Mouse (Mus musculus) MEL (cell line): ENCODE results near the gene Tnk2. TPM values are rescaled to one million over a fixed set of nuclear protein-coding genes. Genes with fewer than 3 reads are reported as not detected.

Experiments used
- DNase-seq: peaks from one replicate; pipeline ENCODE4 v3.0.0; 2011; ENCODE audit warnings: low read depth, low spot score
- H3K27ac ChIP-seq: 2 replicates; pipeline ENCODE4 v1.5.1; 2012; ENCODE audit warnings: low read depth, mild to moderate bottlenecking, control low read depth, low read length, moderate library complexity; ENCODE audit not compliant: control insufficient read depth
- H3K27me3 ChIP-seq, 2 experiments: fragments of 150-350 bp in 1 of 2; sonication (generic) in 1 of 2; 2 replicates each; pipeline ENCODE4 v1.6.1; 2012; ENCODE audit warnings: low read length in 2 of 2, mild to moderate bottlenecking in 2 of 2, improper control_type of control experiment in 1 of 2, moderate library complexity in 1 of 2; ENCODE audit not compliant: insufficient read depth in 2 of 2, control insufficient read depth in 1 of 2
- H3K36me3 ChIP-seq, 2 experiments: 2 replicates each; pipeline ENCODE4 v1.6.1; 2012 to 2014; ENCODE audit warnings: low read length in 2 of 2, improper control_type of control experiment in 1 of 2, inconsistent platforms in 1 of 2, mild to moderate bottlenecking in 1 of 2; ENCODE audit not compliant: insufficient read depth in 2 of 2, control insufficient read depth in 1 of 2
- H3K4me1 ChIP-seq, 2 experiments: fragments of 150-350 bp in 1 of 2; sonication (generic) in 1 of 2; 2 replicates each; pipeline ENCODE4 v1.6.1; 2012; ENCODE audit warnings: low read length in 2 of 2, improper control_type of control experiment in 1 of 2, mild to moderate bottlenecking in 1 of 2; ENCODE audit not compliant: insufficient read depth in 2 of 2, control insufficient read depth in 1 of 2
- H3K4me3 ChIP-seq, 2 experiments: fragments of 150-350 bp in 1 of 2; sonication (generic) in 1 of 2; 2 replicates each; pipeline ENCODE4 v1.5.1; 2012; ENCODE audit warnings: low read depth in 2 of 2, low read length in 2 of 2, mild to moderate bottlenecking in 2 of 2, moderate library complexity in 2 of 2, control low read depth in 1 of 2, improper control_type of control experiment in 1 of 2; ENCODE audit not compliant: control insufficient read depth in 1 of 2, insufficient read depth in 1 of 2
- H3K79me2 ChIP-seq: 2 replicates; pipeline ENCODE4 v1.6.1; 2012; ENCODE audit warnings: mild to moderate bottlenecking, low read length, moderate library complexity; ENCODE audit not compliant: control insufficient read depth, poor library complexity, insufficient read depth
- H3K9ac ChIP-seq: 2 replicates; pipeline ENCODE4 v1.6.1; 2012; ENCODE audit warnings: low read depth, mild to moderate bottlenecking, control low read depth, low read length, moderate library complexity; ENCODE audit not compliant: control insufficient read depth, poor library complexity, severe bottlenecking
- H3K9me3 ChIP-seq: fragments of 150-350 bp; sonication (generic); replicated peaks from 2 replicates; pipeline ENCODE4 v1.6.1; 2012; ENCODE audit warnings: mild to moderate bottlenecking, low read length, improper control_type of control experiment, moderate library complexity; ENCODE audit not compliant: insufficient read depth
- BHLHE40 ChIP-seq: IDR thresholded peaks from 2 replicates; pipeline ENCODE4 v1.6.1; 2012; ENCODE audit warnings: low read depth, mild to moderate bottlenecking, inconsistent platforms, low read length, improper control_type of control experiment, borderline replicate concordance
- CHD2 ChIP-seq: IDR thresholded peaks from 2 replicates; pipeline ENCODE4 v1.6.1; 2011; ENCODE audit warnings: low read length, improper control_type of control experiment
- CTCF ChIP-seq, 3 experiments: IDR thresholded peaks in 2 of 3; conservative IDR thresholded peaks in 1 of 3; 2 replicates each; pipeline ENCODE4 v1.5.1; 2011 to 2012; ENCODE audit warnings: low read length in 3 of 3, low read depth in 2 of 3, mild to moderate bottlenecking in 2 of 3, improper control_type of control experiment in 1 of 3, inconsistent platforms in 1 of 3, mixed read lengths in 1 of 3, moderate library complexity in 1 of 3; ENCODE audit not compliant: control insufficient read depth in 1 of 3, insufficient read depth in 1 of 3, poor library complexity in 1 of 3, severe bottlenecking in 1 of 3
- GATA1 ChIP-seq: IDR thresholded peaks from 2 replicates; pipeline ENCODE4 v1.6.1; 2011; ENCODE audit warnings: low read depth, low read length, improper control_type of control experiment
- JUND ChIP-seq: IDR thresholded peaks from 2 replicates; pipeline ENCODE4 v1.6.1; 2011; ENCODE audit warnings: low read depth, mild to moderate bottlenecking, improper control_type of control experiment, low read length
- KAT2A ChIP-seq: conservative IDR thresholded peaks from 2 replicates; pipeline ENCODE4 v1.6.1; 2012; ENCODE audit warnings: low read depth, low read length, improper control_type of control experiment, inconsistent platforms
- MAZ ChIP-seq: IDR thresholded peaks from 2 replicates; pipeline ENCODE4 v1.6.1; 2012; ENCODE audit warnings: low read depth, mild to moderate bottlenecking, inconsistent platforms, low read length, improper control_type of control experiment
- MYC ChIP-seq: IDR thresholded peaks from 2 replicates; pipeline ENCODE4 v1.6.1; 2011; ENCODE audit warnings: low read depth, mild to moderate bottlenecking, low read length, improper control_type of control experiment, moderate library complexity
- NELFE ChIP-seq: IDR thresholded peaks from 2 replicates; pipeline ENCODE4 v1.6.1; 2011; ENCODE audit warnings: low read depth, low read length, improper control_type of control experiment
- NRF1 ChIP-seq: IDR thresholded peaks from 2 replicates; pipeline ENCODE4 v1.6.1; 2014; ENCODE audit warnings: low read depth, mild to moderate bottlenecking, inconsistent platforms, low read length, improper control_type of control experiment, moderate library complexity; ENCODE audit not compliant: poor library complexity, insufficient read depth, severe bottlenecking
- POLR2A ChIP-seq, 2 experiments: IDR thresholded peaks; 2 replicates each; pipeline ENCODE4 v1.6.1; 2011 to 2012; ENCODE audit warnings: low read length in 2 of 2, mild to moderate bottlenecking in 2 of 2, control low read depth in 1 of 2, improper control_type of control experiment in 1 of 2, low read depth in 1 of 2, moderate library complexity in 1 of 2; ENCODE audit not compliant: control insufficient read depth in 1 of 2, insufficient read depth in 1 of 2, poor library complexity in 1 of 2
- POLR2AphosphoS2 ChIP-seq: IDR thresholded peaks from 2 replicates; pipeline ENCODE4 v1.6.1; 2011; ENCODE audit warnings: low read length, improper control_type of control experiment
- RAD21 ChIP-seq: IDR thresholded peaks from 2 replicates; pipeline ENCODE4 v1.6.1; 2011; ENCODE audit warnings: mild to moderate bottlenecking, low read depth, low read length, improper control_type of control experiment
- SIN3A ChIP-seq: IDR thresholded peaks from 2 replicates; pipeline ENCODE4 v1.6.1; 2012; ENCODE audit warnings: low read length, improper control_type of control experiment, inconsistent platforms
- SMC3 ChIP-seq: IDR thresholded peaks from 2 replicates; pipeline ENCODE4 v1.6.1; 2011; ENCODE audit warnings: low read depth, low read length, improper control_type of control experiment
- TAL1 ChIP-seq: IDR thresholded peaks from 2 replicates; pipeline ENCODE4 v1.6.1; 2012; ENCODE audit warnings: mild to moderate bottlenecking, inconsistent platforms, low read length, moderate library complexity, mixed read lengths
- TBP ChIP-seq: IDR thresholded peaks from 2 replicates; pipeline ENCODE4 v1.8.0; 2011; ENCODE audit warnings: low read depth, low read length, improper control_type of control experiment
- TCF12 ChIP-seq: IDR thresholded peaks from 2 replicates; pipeline ENCODE4 v1.6.1; 2014; ENCODE audit warnings: low read depth, mild to moderate bottlenecking, inconsistent platforms, low read length, improper control_type of control experiment, moderate library complexity
- UBTF ChIP-seq: IDR thresholded peaks from 2 replicates; pipeline ENCODE4 v1.6.1; 2012; ENCODE audit warnings: low read depth, mild to moderate bottlenecking, inconsistent platforms, low read length, improper control_type of control experiment, moderate library complexity, borderline replicate concordance; ENCODE audit not compliant: insufficient read depth
- USF1 ChIP-seq: IDR thresholded peaks from 2 replicates; pipeline ENCODE4 v1.6.1; 2014; ENCODE audit warnings: low read depth, mild to moderate bottlenecking, inconsistent platforms, low read length, improper control_type of control experiment, moderate library complexity
- ZC3H11A ChIP-seq: IDR thresholded peaks from 2 replicates; pipeline ENCODE4 v1.6.1; 2012; ENCODE audit warnings: low read depth, mild to moderate bottlenecking, inconsistent platforms, low read length, improper control_type of control experiment
- ZKSCAN1 ChIP-seq: IDR thresholded peaks from 2 replicates; pipeline ENCODE4 v1.6.1; 2012; ENCODE audit warnings: low read depth, mild to moderate bottlenecking, inconsistent platforms, low read length, improper control_type of control experiment, moderate library complexity
- polyA plus RNA-seq, 2 experiments: library from polyadenylated mRNA; stranded (reverse) in 1 of 2; unstranded in 1 of 2; fragments of >175 nt in 1 of 2; fragments of >200 nt in 1 of 2; gene quantifications; 2 replicates each; pipeline versions ENCODE4 v1.2.1 to v1.2.4; 2012; ENCODE audit warnings: low replicate concordance in 2 of 2, low read depth in 1 of 2; ENCODE audit not compliant: insufficient read length in 2 of 2, insufficient read depth in 1 of 2, missing spikeins in 1 of 2
- total RNA-seq: library from RNA; depleted of rRNA; stranded (reverse); fragments of 300-350 nt; gene quantifications from 2 replicates; pipeline ENCODE4 v1.2.3, GENCODE M21; 2012

The Tnk2 gene
- total and polyA plus RNA-seq, 3 experiments = 34.8 to 77.0 TPM; not detected in 1

GRCm38 (mm10) chr16:32672250-32672649, 28.6 kb downstream of the Tnk2 start:
- H3K27ac ChIP-seq = no peak overlapping the region
- H3K27me3 ChIP-seq = no peaks in the 10 kb centered on the region
- H3K36me3 ChIP-seq = peaks cover 1 to 13% of the 10 kb centered on the region in 2 experiments; a peak in 3 of 4 replicates
- H3K9me3 ChIP-seq = no peaks in the 10 kb centered on the region
- peaks cover 0 to 18% of the 10 kb centered on the region in 2 experiments; a peak in 3 of 4 replicates for H3K4me1 ChIP-seq
- no peak overlapping the region for H3K4me3 ChIP-seq
- no peaks in the 10 kb centered on the region for H3K79me2 ChIP-seq
- DNase-seq = no peak
- H3K9ac ChIP-seq = no peak overlapping the region
- TF ChIP-seq POLR2A (IDR thresholded peaks at IDR 0.05; ENCODE audit: control insufficient read depth in 1 of 2, insufficient read depth in 1 of 2, low read depth in 1 of 2, low read length in 2 of 2, poor library complexity in 1 of 2) (no peak), SMC3 (no peak), TAL1 (no peak), MYC (no peak), GATA1 (no peak), TBP (no peak), NRF1 (no peak), RAD21 (no peak), CHD2 (no peak), BHLHE40 (no peak), CTCF (IDR thresholded peaks at IDR 0.05 in 2 of 3, conservative IDR thresholded peaks at IDR 0.05 in 1 of 3; ENCODE audit: control insufficient read depth in 1 of 3, insufficient read depth in 1 of 3, low read depth in 2 of 3, low read length in 3 of 3, poor library complexity in 1 of 3, severe bottlenecking in 1 of 3) (no peak), UBTF (no peak), SIN3A (no peak), NELFE (no peak)
- TF ChIP-seq, all 39 proteins: peak for 0

- H3K27me3 ChIP-seq = no peaks in the 10 kb centered on the region
- no peak for TF ChIP-seq TCF12
- no peak for TF ChIP-seq POLR2A (IDR thresholded peaks at IDR 0.05; ENCODE audit: control insufficient read depth in 1 of 2, insufficient read depth in 1 of 2, low read depth in 1 of 2, low read length in 2 of 2, poor library complexity in 1 of 2)
- TF ChIP-seq CHD2 = no peak
- no peak for TF ChIP-seq TBP
- TF ChIP-seq JUND = no peak
- TF ChIP-seq MAZ = no peak
- no peak for TF ChIP-seq USF1
- no peak for TF ChIP-seq POLR2AphosphoS2
- TF ChIP-seq ZKSCAN1 = no peak
- no peak for TF ChIP-seq GATA1
- TF ChIP-seq KAT2A = no peak
- no peak for TF ChIP-seq ZC3H11A
- TF ChIP-seq MYC = no peak
- no peak for TF ChIP-seq TAL1
- no peaks in the 10 kb centered on the region for H3K9me3 ChIP-seq
- H3K4me3 ChIP-seq = no peak overlapping the region
- no peak overlapping the region for H3K9ac ChIP-seq
- no peaks in the 10 kb centered on the region for H3K79me2 ChIP-seq
- DNase-seq = no peak
- peaks cover 0 to 13% of the 10 kb centered on the region in 2 experiments; a peak in 3 of 4 replicates for H3K4me1 ChIP-seq
- peaks cover 1 to 13% of the 10 kb centered on the region in 2 experiments; a peak in 3 of 4 replicates for H3K36me3 ChIP-seq
- H3K27ac ChIP-seq = no peak overlapping the region
Measured at GRCm38 (mm10) chr16:32672861-32673560, 29.3 kb downstream of the Tnk2 start.
